Mouse (Mus musculus): Measurements from ENCODE around the gene Cdkn1c.

- TF ChIP-seq POLR2A (IDR thresholded peaks at IDR 0.05; ENCODE audit: control insufficient read depth, low read depth, low read length) (no peak), CTCF (IDR thresholded peaks at IDR 0.05; ENCODE audit: control insufficient read depth, insufficient read depth, insufficient replicate concordance, low read depth, low read length) (no peak)
Measured at GRCm38 (mm10) chr7:143506271-143506670, 45.4 kb upstream of the Cdkn1c start.
